Mouse (Mus musculus) thymus, postnatal 0 days (tissue): Measurements from ENCODE around the gene Znrd1as. TPM values are rescaled to one million over a fixed set of nuclear protein-coding genes. Genes with fewer than 3 reads are reported as not detected.

Source experiments
- DNase-seq: peaks from one replicate; pipeline ENCODE4 v3.0.0-alpha.2; 2015; ENCODE audit warnings: low spot score
- polyA plus RNA-seq: library from polyadenylated mRNA; unstranded; fragments of >200 nt; fragmentation: Nextera tagmentation; extraction: Ambion mirVana; gene quantifications from 2 replicates; pipeline ENCODE4 v1.2.1, GENCODE M21; 2015

The Znrd1as gene
- 5.4 and 5.9 TPM in 2 replicates for polyA plus RNA-seq

DNA sequence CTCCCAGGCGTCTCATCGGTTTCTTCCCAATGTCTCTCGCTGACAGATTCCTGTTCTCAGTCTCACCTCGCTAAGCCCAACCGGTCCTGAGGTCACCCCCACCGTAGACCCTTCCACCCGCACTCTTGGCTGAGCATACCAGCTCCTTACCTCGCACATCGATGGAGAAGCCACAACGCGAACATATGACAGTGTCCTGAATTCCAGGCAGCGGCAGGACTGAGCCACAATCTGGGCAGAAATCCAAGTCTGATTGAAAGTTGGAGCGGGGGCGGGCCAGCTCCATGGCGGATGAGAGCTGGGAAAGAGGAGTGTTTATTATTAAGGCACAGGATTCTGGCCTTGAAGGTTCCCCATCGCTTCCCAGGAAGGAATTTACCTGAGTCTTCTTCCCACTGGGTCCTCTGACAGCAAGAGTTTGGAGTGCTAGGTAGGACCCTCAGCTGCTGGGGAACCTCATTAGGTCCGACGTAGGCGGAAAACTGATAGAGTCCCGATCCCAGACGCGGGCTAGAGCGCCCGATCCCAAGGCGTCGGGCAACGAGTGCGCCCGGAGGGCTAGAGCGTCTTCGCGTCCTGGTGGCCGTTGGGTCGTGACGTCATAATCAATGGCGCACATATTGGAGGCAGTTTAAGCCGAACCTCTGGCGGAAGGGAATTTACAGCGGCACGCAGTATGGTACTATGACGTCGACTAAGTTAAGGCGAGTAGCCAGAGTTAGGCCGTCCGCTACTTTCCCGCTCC is at the start of gene Znrd1as, which contains the start of gene Znrd1:
Gene Znrd1as, plus strand, starts transcription at position 594 of the 745 bp plus-strand sequence.
Gene Znrd1, minus strand, starts transcription at position 561 of the 745 bp plus-strand sequence.
- peak; percentile 92 for DNase-seq

DNA sequence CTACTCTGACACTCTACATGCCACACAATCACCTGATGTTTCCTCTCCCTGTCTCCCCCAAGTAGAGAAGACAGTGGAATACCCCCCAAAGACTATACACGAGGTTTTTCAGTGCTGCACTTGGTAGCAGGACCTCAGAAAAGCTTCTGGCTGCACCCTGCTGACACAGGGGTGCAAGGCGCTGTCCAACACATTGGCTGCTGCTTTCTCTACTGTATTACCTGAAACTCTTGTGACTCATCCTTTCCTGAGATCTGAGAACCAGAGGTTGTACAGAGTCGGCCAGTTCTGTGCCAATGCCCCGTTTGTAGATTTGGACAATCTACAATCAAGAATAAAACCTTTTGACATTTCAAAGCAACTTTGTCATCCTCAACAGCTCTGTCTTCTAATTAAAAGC is 48.6 kb upstream of the Znrd1as start:
- no peak for DNase-seq

DNA sequence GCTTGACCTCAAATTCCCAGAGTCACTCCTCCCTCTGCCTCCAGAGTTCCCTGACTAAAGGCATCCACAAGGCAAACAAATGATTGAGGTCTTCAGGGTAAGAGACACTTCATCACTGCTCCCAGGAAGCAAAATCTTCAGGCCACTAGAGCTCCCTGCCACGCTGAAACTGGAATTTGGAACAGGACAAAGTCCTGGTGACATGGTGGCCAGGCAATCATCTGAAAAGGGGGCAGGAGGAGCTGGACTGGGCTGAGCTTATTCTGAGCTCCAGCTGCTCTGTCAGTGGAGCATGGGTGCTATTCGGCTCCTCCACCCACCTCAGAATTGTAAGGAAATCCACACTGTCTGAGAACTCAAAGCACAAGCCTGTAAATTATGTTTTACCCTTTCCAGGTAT is 46.4 kb upstream of the Znrd1as start:
- DNase-seq, result no peak

DNA sequence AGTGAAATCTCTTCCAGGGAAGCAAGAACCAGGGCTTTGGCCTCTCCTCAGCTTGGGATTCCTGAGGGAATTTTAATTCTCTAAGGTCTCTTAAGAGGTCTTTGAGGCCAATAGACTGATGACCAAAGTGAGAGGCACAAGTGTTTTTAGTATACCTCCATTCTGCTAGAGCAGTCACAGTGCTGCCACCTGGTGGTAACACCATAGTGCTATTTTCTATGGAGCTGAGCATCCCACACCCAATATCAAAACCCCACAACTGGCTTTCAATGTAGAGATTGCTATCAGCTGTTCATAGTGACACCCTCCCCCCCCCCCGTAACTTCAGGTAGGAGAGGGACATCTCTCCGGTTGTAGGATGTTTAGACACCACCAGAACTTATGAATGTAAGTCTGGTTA is 44.3 kb upstream of the Znrd1as start:
- DNase-seq, result peak; percentile 72

DNA sequence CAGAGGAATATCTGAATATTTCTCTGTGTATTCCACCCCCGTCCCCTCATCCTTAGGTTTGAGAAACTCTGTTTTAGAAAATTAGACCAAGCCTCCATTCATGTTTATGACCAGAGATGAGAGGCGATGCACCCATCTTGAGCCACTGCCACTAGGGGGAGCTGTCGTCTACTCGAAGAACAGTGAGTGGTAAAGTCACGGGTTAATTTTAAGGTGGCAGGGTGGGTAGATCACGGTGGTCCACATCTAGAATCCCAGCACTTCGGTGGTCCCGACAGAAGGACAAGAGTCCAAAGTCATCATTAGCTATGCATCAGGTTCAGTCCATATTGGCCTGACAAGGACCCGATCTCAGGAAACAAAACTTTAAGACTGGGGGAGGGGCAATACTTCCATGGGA is 43.3 kb upstream of the Znrd1as start:
- peak; percentile 63 for DNase-seq

DNA sequence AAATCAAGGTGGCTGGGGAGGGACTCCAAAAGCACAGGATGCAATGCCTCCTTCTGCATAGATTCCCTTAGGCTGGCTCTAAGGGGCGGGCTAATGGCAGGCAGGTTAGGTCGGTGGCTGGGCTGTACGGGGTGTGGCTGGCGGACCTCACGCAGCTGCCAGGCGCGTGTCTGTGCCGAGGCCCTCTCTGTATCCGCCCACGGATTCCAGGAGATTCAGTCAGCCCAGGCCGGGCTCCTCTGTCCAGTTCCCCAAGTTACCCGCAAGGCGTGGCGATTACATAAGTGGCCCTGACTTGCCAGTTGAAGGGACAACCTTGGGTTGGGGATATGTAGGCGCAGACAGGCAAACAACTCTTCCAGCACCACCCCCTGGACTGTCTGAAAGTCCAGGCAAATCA is 38.2 kb upstream of the Znrd1as start:
- DNase-seq, result no peak

DNA sequence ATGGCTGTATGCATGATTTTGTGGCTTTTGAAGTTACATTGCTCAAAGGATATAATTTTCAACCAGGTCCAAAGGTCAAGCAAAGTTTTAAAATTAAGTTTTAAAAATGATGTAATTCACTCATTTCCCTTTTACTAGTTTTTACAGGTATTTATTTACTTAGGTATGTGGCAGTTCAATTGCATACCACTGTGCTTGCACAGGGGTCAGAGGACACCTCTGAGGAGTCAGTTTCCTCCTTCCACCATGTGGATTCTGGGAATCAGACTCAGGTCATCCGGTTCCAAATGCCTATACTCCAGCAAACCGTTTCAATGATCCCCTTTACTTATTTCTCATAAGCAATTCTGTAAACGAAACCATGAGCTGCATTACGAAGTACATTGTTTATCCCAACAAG is 35.7 kb upstream of the Znrd1as start:
- no peak for DNase-seq

DNA sequence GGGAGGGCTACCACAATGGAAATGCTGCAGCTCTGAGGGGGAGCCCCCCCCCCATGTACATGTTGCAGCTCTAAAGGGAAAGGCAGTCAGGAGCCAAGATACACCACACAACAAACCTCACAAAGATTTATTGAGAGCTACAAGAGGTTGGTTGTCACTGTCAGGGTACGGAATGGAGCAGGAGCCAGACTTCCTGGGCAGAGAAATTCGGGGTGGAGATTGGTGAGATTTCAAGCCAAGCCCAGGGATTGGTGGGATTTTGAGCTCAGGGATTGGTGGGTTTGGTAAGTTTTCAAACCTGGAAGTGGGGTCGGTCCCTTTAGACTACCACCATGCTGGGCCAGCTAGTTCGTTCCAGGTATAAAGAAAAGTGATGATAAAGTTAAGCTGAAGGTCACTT is 34.9 kb upstream of the Znrd1as start:
- no peak for DNase-seq

DNA sequence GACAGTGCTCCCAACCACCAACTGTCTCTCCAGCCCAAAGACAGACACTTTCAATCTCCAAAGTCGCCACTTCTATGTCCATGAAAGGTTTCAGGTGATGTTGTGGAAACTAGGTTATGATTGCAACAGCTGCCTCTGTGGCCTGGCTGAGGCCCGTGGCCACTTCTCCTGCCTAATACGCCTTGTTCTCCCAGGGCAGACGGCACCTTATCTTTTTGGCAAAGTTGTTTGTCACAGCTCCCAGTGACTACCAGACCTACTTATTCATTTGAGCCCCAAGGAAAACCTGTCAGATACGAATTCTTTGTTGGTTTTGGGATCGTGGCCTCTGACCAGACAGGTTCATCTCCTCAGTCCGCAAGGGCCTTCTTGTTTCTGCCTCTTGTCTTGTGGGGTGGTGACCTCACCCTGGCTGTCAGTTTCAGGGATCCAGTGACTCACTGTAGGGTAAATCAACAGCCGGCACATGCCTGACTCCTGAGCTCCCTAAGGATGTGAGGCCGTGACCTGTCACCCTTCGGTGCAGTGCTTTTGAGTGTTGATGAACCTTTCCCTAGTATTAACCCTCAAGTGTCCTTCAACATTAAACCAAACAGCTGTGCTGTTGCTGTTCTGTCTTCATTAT is 30.8 kb upstream of the Znrd1as start:
- no peak for DNase-seq

DNA sequence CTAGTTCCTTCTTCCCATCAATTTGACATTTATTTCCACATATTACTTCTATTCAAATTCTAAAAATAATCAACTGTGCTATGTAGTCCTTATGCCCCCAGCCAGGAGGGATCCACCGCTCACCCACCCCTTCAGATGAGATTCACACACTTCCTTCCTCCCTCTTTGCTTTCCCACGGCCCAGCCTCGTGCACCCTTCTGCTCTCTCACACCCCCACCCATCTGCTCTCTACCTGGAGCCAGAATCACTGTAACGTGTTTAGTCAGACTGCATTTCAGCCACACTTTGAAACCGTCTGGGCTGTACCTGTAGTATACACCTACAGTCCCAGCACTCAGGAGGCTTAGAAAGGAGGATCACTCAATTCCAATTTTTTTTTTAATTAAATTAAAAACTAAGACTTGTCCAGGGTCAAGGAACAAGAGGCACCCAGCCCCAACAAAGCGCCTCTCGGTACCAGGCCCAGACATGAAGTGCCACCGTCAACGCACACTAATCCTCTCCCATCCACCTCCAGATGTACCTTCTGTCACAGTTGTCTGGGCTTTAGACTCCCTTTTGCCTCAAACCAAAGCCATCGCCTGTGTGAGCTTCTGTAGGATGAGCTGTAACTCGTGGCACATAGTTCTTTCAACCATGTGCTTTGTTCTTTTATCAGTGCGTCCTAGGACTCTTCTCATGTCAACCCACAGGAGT is 29.0 kb upstream of the Znrd1as start:
- DNase-seq, result no peak

DNA sequence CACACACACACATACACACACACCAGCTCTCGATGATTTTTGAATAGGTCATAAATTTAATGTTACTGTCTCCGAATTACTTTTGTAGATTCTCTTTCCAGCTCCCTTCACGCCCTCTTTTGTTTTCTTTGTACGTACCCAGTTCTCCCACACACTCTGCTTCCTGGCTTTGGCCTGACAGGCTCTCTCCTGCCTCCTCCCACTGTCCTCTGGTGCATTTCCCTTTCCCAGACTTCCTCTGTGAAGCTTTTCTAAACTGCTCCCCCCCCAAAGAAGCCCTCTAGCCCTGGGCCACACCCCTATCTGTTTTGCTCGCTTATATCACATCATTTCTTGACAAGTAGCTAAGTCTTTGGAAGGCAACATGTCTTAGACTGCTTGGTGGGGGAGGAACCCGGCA is 28.2 kb upstream of the Znrd1as start:
- DNase-seq, result no peak

DNA sequence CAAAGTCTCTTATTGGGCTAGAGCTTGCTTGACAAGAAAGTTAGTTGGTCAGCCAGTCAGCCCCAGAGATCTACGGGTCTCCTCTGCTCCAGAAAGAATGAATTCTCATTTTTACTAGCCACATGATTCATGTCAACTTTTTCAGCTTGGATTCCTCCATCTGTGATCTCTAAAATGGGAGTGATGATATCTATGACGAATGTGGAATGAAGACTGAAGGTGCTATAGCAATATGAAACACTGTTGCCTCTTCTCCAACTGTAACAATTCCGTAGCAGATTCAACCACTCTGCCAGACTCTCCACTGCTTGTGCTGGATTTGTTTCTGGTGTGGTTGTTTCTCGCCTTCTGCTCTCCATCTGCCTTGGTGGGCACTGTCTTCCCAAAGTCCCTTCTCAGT is 27.3 kb upstream of the Znrd1as start:
- DNase-seq, result no peak

DNA sequence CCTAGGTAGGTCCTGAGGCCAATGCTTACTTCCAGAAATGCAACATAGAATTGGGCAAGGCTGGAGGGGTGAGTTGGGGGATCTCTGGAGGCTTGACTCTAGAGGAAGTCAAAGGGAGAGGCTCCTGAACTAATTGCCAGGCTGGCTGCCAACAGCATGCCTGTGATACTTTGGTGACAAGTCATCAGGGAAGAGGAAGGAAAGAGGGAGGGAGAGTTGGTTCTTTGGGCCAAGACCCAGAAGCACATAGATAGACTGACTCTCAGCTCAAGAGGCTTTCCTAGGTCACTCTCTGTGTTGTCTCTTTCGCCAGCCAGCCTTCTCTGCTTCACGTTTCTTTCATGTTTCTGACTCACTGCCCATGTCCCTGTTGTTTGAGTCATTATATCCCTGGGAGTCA is 26.6 kb upstream of the Znrd1as start:
- DNase-seq, result no peak

DNA sequence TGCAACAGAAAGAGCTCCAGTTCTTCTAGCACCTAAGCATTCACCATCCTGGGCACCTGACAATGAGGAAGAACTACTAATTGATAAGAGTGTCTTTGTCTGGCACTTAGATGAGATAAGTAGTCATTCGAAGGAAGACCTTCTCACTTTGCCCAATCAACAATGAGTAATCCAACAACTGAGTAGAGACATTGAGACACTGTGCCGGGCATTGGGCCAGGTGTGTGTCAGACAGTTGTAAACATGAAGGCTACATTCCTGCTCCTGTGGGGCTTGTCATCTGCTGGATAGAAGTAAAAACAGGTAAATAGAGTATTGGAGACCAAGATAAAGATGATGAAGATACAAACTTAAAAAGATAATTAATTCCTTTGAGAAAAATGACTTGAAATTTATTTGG is 20.3 kb upstream of the Znrd1as start:
- no peak for DNase-seq

DNA sequence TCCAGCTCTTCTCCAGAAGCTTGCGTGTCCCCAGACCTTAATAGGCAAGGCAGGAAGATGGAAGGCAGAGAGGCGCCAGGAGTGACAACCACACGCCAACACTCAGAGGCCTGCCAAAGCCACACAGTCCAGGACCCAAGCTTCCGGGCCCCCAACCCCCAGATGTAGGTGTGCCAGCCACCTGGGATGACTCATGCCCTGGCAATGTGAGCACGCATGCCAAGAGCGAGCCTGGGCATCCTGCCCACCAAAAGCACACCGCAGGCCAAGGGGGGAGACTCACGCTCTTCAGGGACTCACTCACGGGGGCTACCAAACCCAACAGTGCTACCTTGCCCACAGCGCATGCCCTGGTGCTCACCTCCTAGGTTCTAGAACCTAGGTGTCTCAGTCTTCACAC is 16.0 kb upstream of the Znrd1as start:
- peak; percentile 18 for DNase-seq

DNA sequence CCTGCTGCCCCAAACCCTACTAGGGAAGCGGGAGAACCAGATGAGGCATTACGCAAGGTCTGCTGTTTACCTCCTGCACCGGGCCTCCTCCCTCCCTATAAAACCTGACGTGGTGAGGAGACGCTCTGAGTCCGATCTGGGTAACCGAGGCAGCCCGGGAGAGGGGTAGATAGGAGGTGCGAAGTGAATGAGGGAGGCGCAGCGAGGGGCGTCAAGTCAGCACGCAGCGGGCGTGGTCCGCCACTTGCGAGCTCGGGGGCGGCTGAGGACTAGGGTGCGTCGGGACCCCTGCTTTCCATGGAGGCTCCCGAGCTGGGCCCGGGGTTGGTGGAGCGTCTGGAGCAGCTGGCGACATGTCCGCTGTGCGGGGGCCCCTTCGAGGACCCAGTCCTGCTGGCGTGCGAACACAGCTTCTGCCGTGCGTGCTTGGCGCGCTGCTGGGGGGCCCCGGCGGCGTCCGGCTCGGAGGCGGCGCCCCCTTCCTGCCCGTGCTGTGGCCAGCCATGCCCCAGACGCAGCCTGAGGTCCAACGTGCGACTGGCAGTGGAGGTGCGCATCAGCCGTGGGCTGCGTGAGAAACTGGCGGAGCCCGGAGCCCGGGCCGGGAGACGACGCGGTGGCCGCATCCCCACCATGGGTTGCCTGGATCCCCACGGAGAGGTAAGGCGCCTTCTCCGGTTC is 15.5 kb upstream of the Znrd1as start, which contains the start of gene Rnf39:
Gene Rnf39, plus strand, starts transcription at position 128 of the 681 bp plus-strand sequence.
- no peak for DNase-seq

DNA sequence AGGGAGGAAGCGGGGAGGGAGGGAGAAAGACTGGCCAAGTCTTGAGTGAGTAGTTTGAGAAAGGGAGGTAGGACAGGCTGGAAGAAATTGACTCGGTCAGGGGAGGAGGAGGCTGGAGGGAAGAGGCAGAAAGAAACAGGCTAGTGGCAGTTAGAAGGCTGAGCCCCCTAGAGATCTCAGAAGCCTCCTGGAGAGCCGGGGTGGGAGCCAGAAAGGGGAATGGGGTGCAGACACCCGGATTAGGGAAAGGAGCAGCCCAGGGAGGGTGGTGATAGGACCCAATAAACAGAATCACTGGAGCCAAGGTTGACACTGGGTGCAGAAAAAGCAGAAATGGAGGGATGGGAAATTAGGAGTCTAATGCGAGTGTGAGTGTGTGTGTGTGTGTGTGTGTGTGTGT is 14.7 kb upstream of the Znrd1as start:
- no peak for DNase-seq

DNA sequence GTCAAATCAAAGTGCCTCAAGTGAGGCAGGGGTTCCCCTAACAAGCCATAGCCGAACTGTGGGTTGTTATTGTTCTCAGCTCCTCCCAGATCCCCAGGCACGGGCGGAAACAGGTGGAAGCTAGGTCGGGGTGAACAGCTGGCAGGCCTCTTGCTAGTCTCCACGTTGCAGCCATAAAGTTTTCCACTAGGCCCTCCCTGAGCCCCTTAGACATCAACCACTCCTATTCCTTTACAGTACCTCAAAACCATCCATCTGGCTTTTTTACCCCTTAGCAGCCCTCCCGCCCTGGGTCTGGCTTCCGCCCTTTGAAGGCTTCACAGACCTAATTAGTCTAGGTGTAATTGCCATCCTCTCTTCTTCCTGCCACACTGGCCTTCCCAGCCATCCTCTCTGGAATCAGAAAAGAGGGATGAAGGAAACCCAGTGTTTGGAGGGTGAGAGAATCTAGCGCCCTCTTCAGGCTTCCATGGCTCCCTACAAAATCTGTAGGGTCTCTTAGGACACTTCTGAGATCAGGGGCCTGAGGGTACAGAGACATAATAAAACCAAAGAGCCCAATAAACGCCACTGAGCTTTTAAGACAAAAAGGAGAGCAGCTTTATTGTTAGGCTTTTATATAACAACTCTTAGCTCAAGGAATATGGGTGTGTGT is 14.1 kb upstream of the Znrd1as start:
- DNase-seq, result peak; percentile 72

DNA sequence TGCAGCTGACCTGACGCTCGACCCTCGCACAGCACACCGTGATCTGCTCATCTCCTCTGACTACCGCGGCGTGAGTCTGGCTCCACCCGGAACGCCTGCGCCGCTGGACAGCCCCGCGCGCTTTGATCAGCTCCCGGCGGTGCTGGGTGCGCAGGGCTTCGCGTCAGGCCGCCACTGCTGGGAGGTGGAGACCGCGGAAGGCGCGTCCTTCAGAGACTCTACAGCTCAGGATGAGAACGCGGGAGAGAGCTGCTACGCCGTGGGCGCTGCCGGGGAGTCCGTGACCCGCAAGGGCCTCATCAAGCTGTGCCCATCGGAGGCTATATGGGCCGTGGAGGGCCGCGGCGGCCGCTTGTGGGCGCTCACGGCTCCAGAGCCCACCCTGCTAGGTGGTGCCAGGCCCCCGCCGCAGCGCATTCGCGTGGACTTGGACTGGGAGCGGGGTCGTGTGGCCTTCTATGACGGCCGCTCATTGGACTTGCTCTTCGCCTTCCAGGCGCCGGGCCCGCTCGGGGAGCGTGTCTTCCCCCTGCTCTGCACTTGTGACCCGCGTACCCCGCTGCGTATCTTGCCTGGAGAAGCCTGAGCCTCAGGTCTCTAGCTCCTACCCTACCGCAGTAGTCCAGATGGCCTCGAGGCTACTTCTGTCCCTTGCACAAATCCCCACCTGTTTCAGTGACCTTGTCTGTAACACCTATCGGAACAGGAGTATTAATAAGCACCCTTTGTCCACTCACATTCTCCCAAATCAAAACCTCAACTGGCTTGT is 11.2 kb upstream of the Znrd1as start:
- DNase-seq, result peak; percentile 15

DNA sequence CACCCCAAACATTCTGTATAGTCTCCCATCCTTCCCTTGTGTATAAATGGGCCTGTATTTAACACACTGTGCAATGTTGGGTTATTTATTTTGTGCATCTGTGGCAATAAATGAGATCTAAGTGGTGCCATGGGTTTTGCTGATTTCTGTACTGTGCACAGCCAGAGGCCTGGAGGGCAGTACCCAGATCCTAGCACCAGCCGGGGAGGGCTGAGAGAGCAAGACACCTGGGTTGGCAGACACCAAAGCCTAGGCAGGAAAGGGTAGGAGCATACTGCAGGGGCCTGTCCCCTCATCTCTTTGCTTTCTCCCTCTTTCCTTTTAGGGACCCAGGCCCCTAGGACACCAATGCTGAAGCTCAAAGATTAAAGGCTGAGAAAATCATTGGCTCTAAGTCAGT is 10.1 kb upstream of the Znrd1as start:
- DNase-seq, result no peak
